Mouse (Mus musculus) MEL (cell line): ENCODE data around the gene Eml2. TPM values are rescaled to one million over a fixed set of nuclear protein-coding genes. Genes with fewer than 3 reads are reported as not detected.

ENCODE experiments used
- DNase-seq: peaks from one replicate; pipeline ENCODE4 v3.0.0; 2011; ENCODE audit warnings: low read depth, low spot score
- H3K27ac ChIP-seq: 2 replicates; pipeline ENCODE4 v1.5.1; 2012; ENCODE audit warnings: low read depth, mild to moderate bottlenecking, control low read depth, low read length, moderate library complexity; ENCODE audit not compliant: control insufficient read depth
- H3K27me3 ChIP-seq, 2 experiments: fragments of 150-350 bp in 1 of 2; sonication (generic) in 1 of 2; 2 replicates each; pipeline ENCODE4 v1.6.1; 2012; ENCODE audit warnings: low read length in 2 of 2, mild to moderate bottlenecking in 2 of 2, improper control_type of control experiment in 1 of 2, moderate library complexity in 1 of 2; ENCODE audit not compliant: insufficient read depth in 2 of 2, control insufficient read depth in 1 of 2
- H3K36me3 ChIP-seq, 2 experiments: 2 replicates each; pipeline ENCODE4 v1.6.1; 2012 to 2014; ENCODE audit warnings: low read length in 2 of 2, improper control_type of control experiment in 1 of 2, inconsistent platforms in 1 of 2, mild to moderate bottlenecking in 1 of 2; ENCODE audit not compliant: insufficient read depth in 2 of 2, control insufficient read depth in 1 of 2
- H3K4me1 ChIP-seq, 2 experiments: fragments of 150-350 bp in 1 of 2; sonication (generic) in 1 of 2; 2 replicates each; pipeline ENCODE4 v1.6.1; 2012; ENCODE audit warnings: low read length in 2 of 2, improper control_type of control experiment in 1 of 2, mild to moderate bottlenecking in 1 of 2; ENCODE audit not compliant: insufficient read depth in 2 of 2, control insufficient read depth in 1 of 2
- H3K4me3 ChIP-seq, 2 experiments: fragments of 150-350 bp in 1 of 2; sonication (generic) in 1 of 2; 2 replicates each; pipeline ENCODE4 v1.5.1; 2012; ENCODE audit warnings: low read depth in 2 of 2, low read length in 2 of 2, mild to moderate bottlenecking in 2 of 2, moderate library complexity in 2 of 2, control low read depth in 1 of 2, improper control_type of control experiment in 1 of 2; ENCODE audit not compliant: control insufficient read depth in 1 of 2, insufficient read depth in 1 of 2
- H3K79me2 ChIP-seq: 2 replicates; pipeline ENCODE4 v1.6.1; 2012; ENCODE audit warnings: mild to moderate bottlenecking, low read length, moderate library complexity; ENCODE audit not compliant: control insufficient read depth, poor library complexity, insufficient read depth
- H3K9ac ChIP-seq: 2 replicates; pipeline ENCODE4 v1.6.1; 2012; ENCODE audit warnings: low read depth, mild to moderate bottlenecking, control low read depth, low read length, moderate library complexity; ENCODE audit not compliant: control insufficient read depth, poor library complexity, severe bottlenecking
- H3K9me3 ChIP-seq: fragments of 150-350 bp; sonication (generic); replicated peaks from 2 replicates; pipeline ENCODE4 v1.6.1; 2012; ENCODE audit warnings: mild to moderate bottlenecking, low read length, improper control_type of control experiment, moderate library complexity; ENCODE audit not compliant: insufficient read depth
- CHD1 ChIP-seq: IDR thresholded peaks from 2 replicates; pipeline ENCODE4 v1.6.1; 2012; ENCODE audit warnings: low read depth, mild to moderate bottlenecking, inconsistent platforms, low read length, improper control_type of control experiment
- CHD2 ChIP-seq: IDR thresholded peaks from 2 replicates; pipeline ENCODE4 v1.6.1; 2011; ENCODE audit warnings: low read length, improper control_type of control experiment
- CTCF ChIP-seq, 3 experiments: IDR thresholded peaks in 2 of 3; conservative IDR thresholded peaks in 1 of 3; 2 replicates each; pipeline ENCODE4 v1.5.1; 2011 to 2012; ENCODE audit warnings: low read length in 3 of 3, low read depth in 2 of 3, mild to moderate bottlenecking in 2 of 3, improper control_type of control experiment in 1 of 3, inconsistent platforms in 1 of 3, mixed read lengths in 1 of 3, moderate library complexity in 1 of 3; ENCODE audit not compliant: control insufficient read depth in 1 of 3, insufficient read depth in 1 of 3, poor library complexity in 1 of 3, severe bottlenecking in 1 of 3
- E2F4 ChIP-seq: IDR thresholded peaks from 2 replicates; pipeline ENCODE4 v1.6.1; 2011; ENCODE audit warnings: low read depth, low read length, improper control_type of control experiment, borderline replicate concordance
- ELF1 ChIP-seq: IDR thresholded peaks from 2 replicates; pipeline ENCODE4 v1.6.1; 2014; ENCODE audit warnings: low read depth, mild to moderate bottlenecking, inconsistent platforms, low read length, improper control_type of control experiment, moderate library complexity
- EP300 ChIP-seq, 2 experiments: IDR thresholded peaks; 2 replicates each; pipeline ENCODE4 v1.6.1; 2011; ENCODE audit warnings: improper control_type of control experiment in 2 of 2, low read length in 2 of 2, low read depth in 1 of 2, mild to moderate bottlenecking in 1 of 2
- HCFC1 ChIP-seq: IDR thresholded peaks from 2 replicates; pipeline ENCODE4 v1.6.1; 2012; ENCODE audit warnings: low read depth, mild to moderate bottlenecking, inconsistent platforms, low read length, improper control_type of control experiment, moderate library complexity
- KAT2A ChIP-seq: conservative IDR thresholded peaks from 2 replicates; pipeline ENCODE4 v1.6.1; 2012; ENCODE audit warnings: low read depth, low read length, improper control_type of control experiment, inconsistent platforms
- MAZ ChIP-seq: IDR thresholded peaks from 2 replicates; pipeline ENCODE4 v1.6.1; 2012; ENCODE audit warnings: low read depth, mild to moderate bottlenecking, inconsistent platforms, low read length, improper control_type of control experiment
- MEF2A ChIP-seq: IDR thresholded peaks from 2 replicates; pipeline ENCODE4 v1.6.1; 2014; ENCODE audit warnings: low read depth, mild to moderate bottlenecking, inconsistent platforms, low read length, improper control_type of control experiment; ENCODE audit not compliant: poor library complexity, insufficient replicate concordance, severe bottlenecking; ENCODE audit errors: extremely low read depth
- MYC ChIP-seq: IDR thresholded peaks from 2 replicates; pipeline ENCODE4 v1.6.1; 2011; ENCODE audit warnings: low read depth, mild to moderate bottlenecking, low read length, improper control_type of control experiment, moderate library complexity
- POLR2A ChIP-seq, 2 experiments: IDR thresholded peaks; 2 replicates each; pipeline ENCODE4 v1.6.1; 2011 to 2012; ENCODE audit warnings: low read length in 2 of 2, mild to moderate bottlenecking in 2 of 2, control low read depth in 1 of 2, improper control_type of control experiment in 1 of 2, low read depth in 1 of 2, moderate library complexity in 1 of 2; ENCODE audit not compliant: control insufficient read depth in 1 of 2, insufficient read depth in 1 of 2, poor library complexity in 1 of 2
- RAD21 ChIP-seq: IDR thresholded peaks from 2 replicates; pipeline ENCODE4 v1.6.1; 2011; ENCODE audit warnings: mild to moderate bottlenecking, low read depth, low read length, improper control_type of control experiment
- SMC3 ChIP-seq: IDR thresholded peaks from 2 replicates; pipeline ENCODE4 v1.6.1; 2011; ENCODE audit warnings: low read depth, low read length, improper control_type of control experiment
- TAL1 ChIP-seq: IDR thresholded peaks from 2 replicates; pipeline ENCODE4 v1.6.1; 2012; ENCODE audit warnings: mild to moderate bottlenecking, inconsistent platforms, low read length, moderate library complexity, mixed read lengths
- UBTF ChIP-seq: IDR thresholded peaks from 2 replicates; pipeline ENCODE4 v1.6.1; 2012; ENCODE audit warnings: low read depth, mild to moderate bottlenecking, inconsistent platforms, low read length, improper control_type of control experiment, moderate library complexity, borderline replicate concordance; ENCODE audit not compliant: insufficient read depth
- USF2 ChIP-seq, 2 experiments: IDR thresholded peaks; 2 replicates each; pipeline ENCODE4 v1.6.1; 2011 to 2012; ENCODE audit warnings: improper control_type of control experiment in 2 of 2, low read length in 2 of 2, borderline replicate concordance in 1 of 2, inconsistent platforms in 1 of 2, low read depth in 1 of 2, mild to moderate bottlenecking in 1 of 2; ENCODE audit not compliant: insufficient read depth in 1 of 2
- ZC3H11A ChIP-seq: IDR thresholded peaks from 2 replicates; pipeline ENCODE4 v1.6.1; 2012; ENCODE audit warnings: low read depth, mild to moderate bottlenecking, inconsistent platforms, low read length, improper control_type of control experiment
- ZMIZ1 ChIP-seq: IDR thresholded peaks from 2 replicates; pipeline ENCODE4 v1.6.1; 2012; ENCODE audit warnings: low read depth, mild to moderate bottlenecking, inconsistent platforms, low read length, improper control_type of control experiment, moderate library complexity
- ZNF384 ChIP-seq: IDR thresholded peaks from 2 replicates; pipeline ENCODE4 v1.6.1; 2012; ENCODE audit warnings: low read depth, mild to moderate bottlenecking, inconsistent platforms, low read length, improper control_type of control experiment
- polyA plus RNA-seq, 2 experiments: library from polyadenylated mRNA; stranded (reverse) in 1 of 2; unstranded in 1 of 2; fragments of >175 nt in 1 of 2; fragments of >200 nt in 1 of 2; gene quantifications; 2 replicates each; pipeline versions ENCODE4 v1.2.1 to v1.2.4; 2012; ENCODE audit warnings: low replicate concordance in 2 of 2, low read depth in 1 of 2; ENCODE audit not compliant: insufficient read length in 2 of 2, insufficient read depth in 1 of 2, missing spikeins in 1 of 2
- total RNA-seq: library from RNA; depleted of rRNA; stranded (reverse); fragments of 300-350 nt; gene quantifications from 2 replicates; pipeline ENCODE4 v1.2.3, GENCODE M21; 2012

The Eml2 gene
- total and polyA plus RNA-seq, 3 experiments: 22.0 to 43.6 TPM; not detected in 1

GRCm38 (mm10) chr7:19220061-19220460 lies 43.8 kb downstream of the Eml2 start:
- Histone ChIP-seq H3K4me3 (no peak overlapping the region), H3K27ac (no peak overlapping the region), H3K36me3 (peaks cover 0 to 17% of the 10 kb centered on the region in 2 experiments; a peak in 2 of 4 replicates), H3K79me2 (no peaks in the 10 kb centered on the region), H3K9ac (no peak overlapping the region), H3K9me3 (no peaks in the 10 kb centered on the region), H3K27me3 (no peaks in the 10 kb centered on the region), H3K4me1 (peaks cover 4 to 26% of the 10 kb centered on the region in 2 experiments)
- peak; percentile 17 to 31 (median 18); a peak in 2 of 6 replicates for TF ChIP-seq CTCF (IDR thresholded peaks at IDR 0.05 in 2 of 3, conservative IDR thresholded peaks at IDR 0.05 in 1 of 3; ENCODE audit: control insufficient read depth in 1 of 3, insufficient read depth in 1 of 3, low read depth in 2 of 3, low read length in 3 of 3, poor library complexity in 1 of 3, severe bottlenecking in 1 of 3)
- TF ChIP-seq SMC3: peak; percentile 19; the same call in 1 of the 2 replicates
- TF ChIP-seq HCFC1: no peak
- DNase-seq: no peak

- H3K27ac ChIP-seq: no peak overlapping the region
- no peak for DNase-seq
- peaks cover 6% of the 10 kb centered on the region for H3K79me2 ChIP-seq
- no peaks in the 10 kb centered on the region for H3K9me3 ChIP-seq
- peaks cover 0 to 6% of the 10 kb centered on the region in 2 experiments; a peak in 2 of 4 replicates for H3K36me3 ChIP-seq
- no peak overlapping the region for H3K9ac ChIP-seq
- no peak overlapping the region for H3K4me3 ChIP-seq
- H3K4me1 ChIP-seq: peaks cover 6 to 12% of the 10 kb centered on the region in 2 experiments
- no peak for TF ChIP-seq ZC3H11A
- no peak for TF ChIP-seq CTCF (IDR thresholded peaks at IDR 0.05 in 2 of 3, conservative IDR thresholded peaks at IDR 0.05 in 1 of 3; ENCODE audit: control insufficient read depth in 1 of 3, insufficient read depth in 1 of 3, low read depth in 2 of 3, low read length in 3 of 3, poor library complexity in 1 of 3, severe bottlenecking in 1 of 3)
- no peak for TF ChIP-seq ELF1
- no peak for TF ChIP-seq TAL1
- TF ChIP-seq MEF2A: no peak
- no peak for TF ChIP-seq KAT2A
- TF ChIP-seq MAZ: no peak
- no peak for TF ChIP-seq HCFC1
- no peak for TF ChIP-seq MYC
- TF ChIP-seq UBTF: no peak
- TF ChIP-seq USF2 (IDR thresholded peaks at IDR 0.05; ENCODE audit: borderline replicate concordance in 1 of 2, insufficient read depth in 1 of 2, low read depth in 1 of 2, low read length in 2 of 2): no peak
- no peaks in the 10 kb centered on the region for H3K27me3 ChIP-seq
Observed at GRCm38 (mm10) chr7:19222189-19222588, 46.0 kb downstream of the Eml2 start.

- peaks cover 11% of the 10 kb centered on the region for H3K79me2 ChIP-seq
- peaks cover 4 to 9% of the 10 kb centered on the region in 2 experiments; a peak in 3 of 4 replicates for H3K4me1 ChIP-seq
- H3K4me3 ChIP-seq: no peak overlapping the region
- no peaks in the 10 kb centered on the region for H3K9me3 ChIP-seq
- TF ChIP-seq MYC: no peak
- TF ChIP-seq EP300 (IDR thresholded peaks at IDR 0.05; ENCODE audit: low read depth in 1 of 2, low read length in 2 of 2): no peak
- TF ChIP-seq CHD1: no peak
- no peak for TF ChIP-seq ZMIZ1
- no peak for TF ChIP-seq CHD2
- TF ChIP-seq ZNF384: no peak
- no peak for TF ChIP-seq RAD21
- no peak for TF ChIP-seq E2F4
- no peak for TF ChIP-seq POLR2A (IDR thresholded peaks at IDR 0.05; ENCODE audit: control insufficient read depth in 1 of 2, insufficient read depth in 1 of 2, low read depth in 1 of 2, low read length in 2 of 2, poor library complexity in 1 of 2)
- no peak overlapping the region for H3K27ac ChIP-seq
- H3K27me3 ChIP-seq: no peaks in the 10 kb centered on the region
- H3K36me3 ChIP-seq: peaks cover 0 to 6% of the 10 kb centered on the region in 2 experiments; a peak in 2 of 4 replicates
- no peak for DNase-seq
- H3K9ac ChIP-seq: no peak overlapping the region
Observed at GRCm38 (mm10) chr7:19222875-19223274, 46.7 kb downstream of the Eml2 start.
